Mouse (Mus musculus): ENCODE data around the gene Thsd4. TPM values are rescaled to one million over a fixed set of nuclear protein-coding genes. Genes with fewer than 3 reads are reported as not detected.
A peak's percentile ranks its signal among the peaks of the same experiment; 100 is the strongest.

Thsd4 gene
- polyA plus RNA-seq, 1 experiment from 2014 or later, result 19.9 TPM

GRCm38 (mm10) chr9:60284318-60284717 is 237.5 kb downstream of the Thsd4 start:
- WGBS, result 88% methylated on average over 1 of the region's 1 CpGs

GRCm38 (mm10) chr9:60283546-60283945 is 238.3 kb downstream of the Thsd4 start:
- H3K27ac ChIP-seq, result no peak overlapping the region
- no peaks in the 10 kb centered on the region for H3K4me1 ChIP-seq (replicated peaks; ENCODE audit: insufficient read depth, low read length)
- H3K27me3 ChIP-seq (ENCODE audit: insufficient read depth, low read length), result no peaks in the 10 kb centered on the region
- no peaks in the 10 kb centered on the region for H3K36me3 ChIP-seq (ENCODE audit: insufficient read depth, low read length)
- peak; percentile 61 for TF ChIP-seq CTCF (IDR thresholded peaks at IDR 0.05; ENCODE audit: low read depth)
- no peaks in the 10 kb centered on the region for H3K9me3 ChIP-seq (replicated peaks; ENCODE audit: low read length)
- DNase-seq (ENCODE audit: low spot score) (peak; percentile 81), ATAC-seq (replicated peaks; ENCODE audit: low FRiP score, low read depth) (no peak)
- H3K4me3 ChIP-seq (replicated peaks; ENCODE audit: low read depth, low read length), result no peak overlapping the region
- H3K4me2 ChIP-seq (ENCODE audit: low read length), result no peak overlapping the region
- 50% methylated on average over 3 of the region's 3 CpGs for WGBS
- no peak overlapping the region for H3K9ac ChIP-seq (ENCODE audit: low read depth, low read length)

More at GRCm38 (mm10) chr9:60284318-60284717, 237.5 kb downstream of the Thsd4 start:
- DNase-seq (ENCODE audit: low spot score), result no peak
- TF ChIP-seq CTCF (IDR thresholded peaks at IDR 0.05; ENCODE audit: low read depth), result no peak
- Histone ChIP-seq H3K36me3 (ENCODE audit: insufficient read depth, low read length) (no peaks in the 10 kb centered on the region), H3K4me3 (replicated peaks; ENCODE audit: low read depth, low read length) (no peak overlapping the region), H3K4me1 (replicated peaks; ENCODE audit: insufficient read depth, low read length) (no peaks in the 10 kb centered on the region), H3K4me2 (ENCODE audit: low read length) (no peak overlapping the region), H3K9ac (ENCODE audit: low read depth, low read length) (no peak overlapping the region), H3K27me3 (ENCODE audit: insufficient read depth, low read length) (no peaks in the 10 kb centered on the region), H3K9me3 (replicated peaks; ENCODE audit: low read length) (no peaks in the 10 kb centered on the region), H3K27ac (no peak overlapping the region)
- no peak for ATAC-seq (replicated peaks; ENCODE audit: low FRiP score, low read depth)

GRCm38 (mm10) chr9:60281281-60281680 is 240.6 kb downstream of the Thsd4 start:
- peak; percentile 50; the same call in 1 of the 2 replicates for ATAC-seq (replicated peaks; ENCODE audit: low FRiP score, low read depth)
- no peak overlapping the region for H3K9ac ChIP-seq (ENCODE audit: low read depth, low read length)
- no peak for TF ChIP-seq CTCF (IDR thresholded peaks at IDR 0.05; ENCODE audit: low read depth)
- no peaks in the 10 kb centered on the region for H3K36me3 ChIP-seq (ENCODE audit: insufficient read depth, low read length)
- peak; percentile 86 for DNase-seq (ENCODE audit: low spot score)
- H3K9me3 ChIP-seq (replicated peaks; ENCODE audit: low read length), result no peaks in the 10 kb centered on the region
- H3K4me3 ChIP-seq (replicated peaks; ENCODE audit: low read depth, low read length), result no peak overlapping the region
- no peak overlapping the region for H3K4me2 ChIP-seq (ENCODE audit: low read length)
- H3K27ac ChIP-seq, result no peak overlapping the region
- no peaks in the 10 kb centered on the region for H3K4me1 ChIP-seq (replicated peaks; ENCODE audit: insufficient read depth, low read length)
- no peaks in the 10 kb centered on the region for H3K27me3 ChIP-seq (ENCODE audit: insufficient read depth, low read length)
- 47% methylated on average over 11 of the region's 11 CpGs for WGBS

- Histone ChIP-seq H3K9ac (ENCODE audit: low read depth, low read length) (no peak overlapping the region), H3K9me3 (replicated peaks; ENCODE audit: low read length) (no peaks in the 10 kb centered on the region), H3K36me3 (ENCODE audit: insufficient read depth, low read length) (no peaks in the 10 kb centered on the region), H3K4me2 (ENCODE audit: low read length) (no peak overlapping the region), H3K4me1 (replicated peaks; ENCODE audit: insufficient read depth, low read length) (no peaks in the 10 kb centered on the region), H3K27me3 (ENCODE audit: insufficient read depth, low read length) (no peaks in the 10 kb centered on the region), H3K27ac (no peak overlapping the region; the same call in 1 of the 2 replicates), H3K4me3 (replicated peaks; ENCODE audit: low read depth, low read length) (no peak overlapping the region)
- DNase-seq (ENCODE audit: low spot score) (no peak), ATAC-seq (replicated peaks; ENCODE audit: low FRiP score, low read depth) (no peak)
- 90% methylated on average over 5 of the region's 5 CpGs for WGBS
- no peak for TF ChIP-seq CTCF (IDR thresholded peaks at IDR 0.05; ENCODE audit: low read depth)
These were observed 241.1 kb downstream of the Thsd4 start for GRCm38 (mm10) chr9:60280786-60281185.

- no peaks in the 10 kb centered on the region for H3K36me3 ChIP-seq (ENCODE audit: insufficient read depth, low read length)
- H3K27ac ChIP-seq, result no peak overlapping the region
- ATAC-seq (replicated peaks; ENCODE audit: low FRiP score, low read depth) (no peak), DNase-seq (ENCODE audit: low spot score) (no peak)
- no peaks in the 10 kb centered on the region for H3K4me1 ChIP-seq (replicated peaks; ENCODE audit: insufficient read depth, low read length)
- H3K4me3 ChIP-seq (replicated peaks; ENCODE audit: low read depth, low read length), result no peak overlapping the region
- no peak overlapping the region for H3K9ac ChIP-seq (ENCODE audit: low read depth, low read length)
- no peaks in the 10 kb centered on the region for H3K27me3 ChIP-seq (ENCODE audit: insufficient read depth, low read length)
- H3K9me3 ChIP-seq (replicated peaks; ENCODE audit: low read length), result no peaks in the 10 kb centered on the region
- 69% methylated on average over 6 of the region's 6 CpGs for WGBS
- no peak for TF ChIP-seq CTCF (IDR thresholded peaks at IDR 0.05; ENCODE audit: low read depth)
- H3K4me2 ChIP-seq (ENCODE audit: low read length), result no peak overlapping the region
These were observed 242.3 kb downstream of the Thsd4 start for GRCm38 (mm10) chr9:60279556-60279955.

- ATAC-seq (replicated peaks; ENCODE audit: low FRiP score, low read depth), result no peak; the same call in 1 of the 2 replicates
- 11% methylated on average over 5 of the region's 5 CpGs for WGBS
- Histone ChIP-seq H3K4me3 (replicated peaks; ENCODE audit: low read depth, low read length) (no peak overlapping the region), H3K4me1 (replicated peaks; ENCODE audit: insufficient read depth, low read length) (no peaks in the 10 kb centered on the region), H3K27ac (peak overlapping the region; percentile 51; the same call in 1 of the 2 replicates), H3K9ac (ENCODE audit: low read depth, low read length) (no peak overlapping the region), H3K27me3 (ENCODE audit: insufficient read depth, low read length) (no peaks in the 10 kb centered on the region), H3K4me2 (ENCODE audit: low read length) (no peak overlapping the region), H3K36me3 (ENCODE audit: insufficient read depth, low read length) (no peaks in the 10 kb centered on the region), H3K9me3 (replicated peaks; ENCODE audit: low read length) (no peaks in the 10 kb centered on the region)
- peak; percentile 83 for TF ChIP-seq CTCF (IDR thresholded peaks at IDR 0.05; ENCODE audit: low read depth)
- DNase-seq (ENCODE audit: low spot score), result peak; percentile 90
These were observed 245.5 kb downstream of the Thsd4 start for GRCm38 (mm10) chr9:60276351-60276750.

All from kidney, postnatal 0 days (tissue).